Mouse (Mus musculus) forebrain, embryonic 13.5 days (tissue): ENCODE measurements at regions not wholly inside any gene's neighbourhood (a gene's known extent, or its start where the extent isn't known, plus 50 kb on each side); places are given as distances from the start of the nearest gene placed in this dataset.

ENCODE experiments used
- ATAC-seq: fragments of 200-750 bp; cut with Nextera tagmentation; 2 replicates; pipeline ENCODE4 v1.8.0; 2017
- H3K27ac ChIP-seq: fragments of 300-500 bp; sonication (generic); 2 replicates; pipeline ENCODE4 v1.5.1; 2015; ENCODE audit warnings: inconsistent platforms, mild to moderate bottlenecking, moderate library complexity
- H3K27me3 ChIP-seq: fragments of 300-500 bp; sonication (generic); 2 replicates; pipeline ENCODE4 v1.6.1; 2015; ENCODE audit warnings: mild to moderate bottlenecking, inconsistent platforms
- H3K36me3 ChIP-seq: fragments of 300-500 bp; sonication (generic); 2 replicates; pipeline ENCODE4 v1.6.1; 2015; ENCODE audit warnings: mild to moderate bottlenecking, inconsistent platforms; ENCODE audit not compliant: poor library complexity, severe bottlenecking
- H3K4me1 ChIP-seq: fragments of 300-500 bp; sonication (generic); 2 replicates; pipeline ENCODE4 v1.6.1; 2015; ENCODE audit warnings: inconsistent platforms
- H3K4me2 ChIP-seq: fragments of 300-500 bp; sonication (generic); 2 replicates; pipeline ENCODE4 v1.6.1; 2015; ENCODE audit warnings: inconsistent platforms, mild to moderate bottlenecking, moderate library complexity
- H3K4me3 ChIP-seq: fragments of 300-500 bp; sonication (generic); 2 replicates; pipeline ENCODE4 v1.5.1; 2015; ENCODE audit warnings: mild to moderate bottlenecking, inconsistent platforms
- H3K9ac ChIP-seq: fragments of 300-500 bp; sonication (generic); 2 replicates; pipeline ENCODE4 v1.6.1; 2015; ENCODE audit warnings: mild to moderate bottlenecking, inconsistent platforms
- H3K9me3 ChIP-seq: fragments of 300-500 bp; sonication (generic); replicated peaks from 2 replicates; pipeline ENCODE4 v1.6.1; 2016; ENCODE audit warnings: inconsistent platforms
- WGBS: fragments of 180-500 bp; shearing (Covaris S2); methylation state at CpG from one replicate; pipeline ENCODE4 v1.1.7; 2015; 5-methylcytosine and 5-hydroxymethylcytosine counted together

GRCm38 (mm10) chr9:92045472-92045905 lies 147.2 kb upstream of the Plscr5 start:
- no peaks in the 10 kb centered on the region for H3K27me3 ChIP-seq
- H3K4me1 ChIP-seq, result no peaks in the 10 kb centered on the region
- H3K4me2 ChIP-seq, result no peak overlapping the region
- no peaks in the 10 kb centered on the region for H3K9me3 ChIP-seq
- no peak overlapping the region for H3K4me3 ChIP-seq
- WGBS, result 43% methylated on average over 3 of the region's 3 CpGs
- peak; percentile 41; the same call in 1 of the 2 replicates for ATAC-seq
- H3K36me3 ChIP-seq, result no peaks in the 10 kb centered on the region
- H3K9ac ChIP-seq, result no peak overlapping the region
- H3K27ac ChIP-seq, result no peak overlapping the region

GRCm38 (mm10) chr9:92044161-92044560 lies 148.6 kb upstream of the Plscr5 start:
- H3K27ac ChIP-seq, result no peak overlapping the region
- H3K9ac ChIP-seq, result no peak overlapping the region
- no peak for ATAC-seq
- no peaks in the 10 kb centered on the region for H3K36me3 ChIP-seq
- H3K27me3 ChIP-seq, result no peaks in the 10 kb centered on the region
- 87% methylated on average over 9 of the region's 9 CpGs for WGBS
- H3K4me2 ChIP-seq, result no peak overlapping the region
- H3K4me3 ChIP-seq, result no peak overlapping the region
- H3K4me1 ChIP-seq, result no peaks in the 10 kb centered on the region
- H3K9me3 ChIP-seq, result no peaks in the 10 kb centered on the region

- WGBS, result 95% methylated on average over 3 of the region's 3 CpGs
- Histone ChIP-seq H3K4me1 (no peaks in the 10 kb centered on the region), H3K27ac (no peak overlapping the region), H3K4me3 (no peak overlapping the region), H3K27me3 (no peaks in the 10 kb centered on the region), H3K4me2 (no peak overlapping the region), H3K9me3 (no peaks in the 10 kb centered on the region), H3K36me3 (no peaks in the 10 kb centered on the region), H3K9ac (no peak overlapping the region)
- no peak for ATAC-seq
Measured at GRCm38 (mm10) chr9:92016521-92016920, 176.2 kb upstream of the Plscr5 start.

- 64% methylated on average over 3 of the region's 3 CpGs for WGBS
- Histone ChIP-seq H3K27me3 (no peaks in the 10 kb centered on the region), H3K4me1 (no peaks in the 10 kb centered on the region), H3K4me2 (no peak overlapping the region), H3K9ac (no peak overlapping the region), H3K36me3 (no peaks in the 10 kb centered on the region), H3K27ac (no peak overlapping the region), H3K9me3 (no peaks in the 10 kb centered on the region), H3K4me3 (no peak overlapping the region)
- no peak for ATAC-seq
Measured at GRCm38 (mm10) chr9:92015923-92016322, 176.8 kb upstream of the Plscr5 start.

- Histone ChIP-seq H3K27me3 (no peaks in the 10 kb centered on the region), H3K4me1 (no peaks in the 10 kb centered on the region), H3K9ac (no peak overlapping the region), H3K27ac (no peak overlapping the region), H3K4me3 (no peak overlapping the region), H3K9me3 (no peaks in the 10 kb centered on the region), H3K36me3 (no peaks in the 10 kb centered on the region), H3K4me2 (no peak overlapping the region)
- ATAC-seq, result no peak
- 80% methylated on average over 2 of the region's 2 CpGs for WGBS
Measured at GRCm38 (mm10) chr9:91988240-91988639, 204.5 kb upstream of the Plscr5 start.

- Histone ChIP-seq H3K4me3 (no peak overlapping the region), H3K4me2 (no peak overlapping the region), H3K36me3 (no peaks in the 10 kb centered on the region), H3K27me3 (no peaks in the 10 kb centered on the region), H3K27ac (no peak overlapping the region), H3K9ac (no peak overlapping the region), H3K9me3 (no peaks in the 10 kb centered on the region), H3K4me1 (no peaks in the 10 kb centered on the region)
- ATAC-seq, result no peak
- 66% methylated on average over 9 of the region's 9 CpGs for WGBS
Measured at GRCm38 (mm10) chr9:91981955-91982621, 210.6 kb upstream of the Plscr5 start.

- Histone ChIP-seq H3K4me3 (no peak overlapping the region), H3K4me2 (no peak overlapping the region), H3K27me3 (no peaks in the 10 kb centered on the region), H3K27ac (no peak overlapping the region), H3K4me1 (no peaks in the 10 kb centered on the region), H3K9ac (no peak overlapping the region), H3K36me3 (no peaks in the 10 kb centered on the region), H3K9me3 (no peaks in the 10 kb centered on the region)
- 79% methylated on average over 3 of the region's 3 CpGs for WGBS
- no peak for ATAC-seq
Measured at GRCm38 (mm10) chr9:91981499-91981898, 211.2 kb upstream of the Plscr5 start.

GRCm38 (mm10) chr9:91964051-91964450 lies 228.7 kb upstream of the Plscr5 start:
- Histone ChIP-seq H3K4me2 (no peak overlapping the region), H3K27me3 (no peaks in the 10 kb centered on the region), H3K4me1 (no peaks in the 10 kb centered on the region), H3K4me3 (no peak overlapping the region), H3K36me3 (no peaks in the 10 kb centered on the region), H3K9me3 (no peaks in the 10 kb centered on the region), H3K27ac (no peak overlapping the region), H3K9ac (no peak overlapping the region)
- 68% methylated on average over 2 of the region's 2 CpGs for WGBS
- ATAC-seq, result no peak

- no peaks in the 10 kb centered on the region for H3K4me1 ChIP-seq
- no peaks in the 10 kb centered on the region for H3K27me3 ChIP-seq
- no peak overlapping the region for H3K9ac ChIP-seq
- H3K27ac ChIP-seq, result no peak overlapping the region
- no peaks in the 10 kb centered on the region for H3K36me3 ChIP-seq
- H3K4me2 ChIP-seq, result no peak overlapping the region
- H3K4me3 ChIP-seq, result no peak overlapping the region
- 84% methylated on average over 1 of the region's 1 CpGs for WGBS
- H3K9me3 ChIP-seq, result no peaks in the 10 kb centered on the region
- no peak for ATAC-seq
Measured at GRCm38 (mm10) chr9:91962726-91963125, 230.0 kb upstream of the Plscr5 start.

GRCm38 (mm10) chr9:91961666-91962065 lies 231.1 kb upstream of the Plscr5 start:
- no peak for ATAC-seq
- no peak overlapping the region for H3K4me3 ChIP-seq
- H3K27ac ChIP-seq, result no peak overlapping the region
- H3K27me3 ChIP-seq, result no peaks in the 10 kb centered on the region
- whole genome bisulfite sequencing, result 78% methylated on average over 1 of the region's 1 CpGs
- H3K36me3 ChIP-seq, result no peaks in the 10 kb centered on the region
- no peak overlapping the region for H3K9ac ChIP-seq
- H3K4me1 ChIP-seq, result no peaks in the 10 kb centered on the region
- no peaks in the 10 kb centered on the region for H3K9me3 ChIP-seq
- no peak overlapping the region for H3K4me2 ChIP-seq

- Histone ChIP-seq H3K27ac (no peak overlapping the region), H3K9ac (no peak overlapping the region), H3K4me1 (no peaks in the 10 kb centered on the region), H3K27me3 (no peaks in the 10 kb centered on the region), H3K4me2 (no peak overlapping the region), H3K9me3 (no peaks in the 10 kb centered on the region), H3K36me3 (no peaks in the 10 kb centered on the region), H3K4me3 (no peak overlapping the region)
- no peak for ATAC-seq
- WGBS, result 79% methylated on average over 14 of the region's 14 CpGs
Measured at GRCm38 (mm10) chr9:91960556-91961325, 232.0 kb upstream of the Plscr5 start.

GRCm38 (mm10) chr9:91959592-91959991 lies 233.1 kb upstream of the Plscr5 start:
- WGBS, result 2% methylated on average over 1 of the region's 1 CpGs
- ATAC-seq, result 0 out of 2 replicates have a peak, but pooled peaks have one; percentile 53
- H3K36me3 ChIP-seq, result no peaks in the 10 kb centered on the region

More at GRCm38 (mm10) chr9:91959592-91959991, 233.1 kb upstream of the Plscr5 start:
- Histone ChIP-seq H3K9me3 (no peaks in the 10 kb centered on the region), H3K4me3 (no peak overlapping the region), H3K4me1 (no peaks in the 10 kb centered on the region), H3K4me2 (no peak overlapping the region), H3K27ac (no peak overlapping the region), H3K27me3 (no peaks in the 10 kb centered on the region), H3K9ac (no peak overlapping the region)
